Mouse (Mus musculus) hindbrain, embryonic 16.5 days (tissue): ENCODE data around the gene Pramef20. TPM values are rescaled to one million over a fixed set of nuclear protein-coding genes. Genes with fewer than 3 reads are reported as not detected.
"Not testable (repeated sequence)": the region's sequence is repeated elsewhere in the genome, so short reads cannot be mapped to it uniquely, and the experiment has no call there.

ENCODE experiments used
- ATAC-seq: fragments of 200-750 bp; cut with Nextera tagmentation; 2 replicates; pipeline ENCODE4 v1.8.0; 2017; ENCODE audit warnings: moderate TSS enrichment, moderate library complexity
- H3K27ac ChIP-seq: fragments of 300-500 bp; sonication (generic); 2 replicates; pipeline ENCODE4 v1.5.1; 2014; ENCODE audit warnings: low read depth, mild to moderate bottlenecking, control low read depth, low read length, moderate library complexity
- H3K27me3 ChIP-seq: fragments of 300-500 bp; sonication (generic); replicated peaks from 2 replicates; pipeline ENCODE4 v1.6.1; 2014; ENCODE audit warnings: low read length; ENCODE audit not compliant: control insufficient read depth, insufficient read depth
- H3K36me3 ChIP-seq: fragments of 300-500 bp; sonication (generic); 2 replicates; pipeline ENCODE4 v1.6.1; 2014; ENCODE audit warnings: mild to moderate bottlenecking, low read length, moderate library complexity, mixed read lengths; ENCODE audit not compliant: control insufficient read depth, insufficient read depth
- H3K4me1 ChIP-seq: fragments of 300-500 bp; sonication (generic); 2 replicates; pipeline ENCODE4 v1.6.1; 2014; ENCODE audit warnings: low read depth, low read length; ENCODE audit not compliant: control insufficient read depth, insufficient read depth
- H3K4me2 ChIP-seq: fragments of 300-500 bp; sonication (generic); 2 replicates; pipeline ENCODE4 v1.6.1; 2014; ENCODE audit warnings: mild to moderate bottlenecking, low read length, control low read depth, moderate library complexity
- H3K4me3 ChIP-seq: fragments of 300-500 bp; sonication (generic); 2 replicates; pipeline ENCODE4 v1.5.1; 2014; ENCODE audit warnings: mild to moderate bottlenecking, low read length, control low read depth, moderate library complexity
- H3K9ac ChIP-seq: fragments of 300-500 bp; sonication (generic); 2 replicates; pipeline ENCODE4 v1.6.1; 2014; ENCODE audit warnings: low read depth, mild to moderate bottlenecking, control low read depth, low read length, moderate library complexity
- H3K9me3 ChIP-seq: fragments of 300-500 bp; sonication (generic); 2 replicates; pipeline ENCODE4 v1.6.1; 2014; ENCODE audit warnings: mild to moderate bottlenecking, low read length, moderate library complexity; ENCODE audit not compliant: control insufficient read depth
- WGBS: fragments of 180-500 bp; shearing (Covaris S2); extraction: QIAGEN DNeasy Blood & Tissue Kit; methylation state at CpG from one replicate; pipeline ENCODE4 v1.1.7; 2014; 5-methylcytosine and 5-hydroxymethylcytosine counted together
- polyA plus RNA-seq: library from polyadenylated mRNA; unstranded; fragments of >200 nt; fragmentation: Nextera tagmentation; extraction: Ambion mirVana; gene quantifications from 2 replicates; pipeline ENCODE4 v1.2.1, GENCODE M21; 2015

Gene Pramef20
- not detected in 2 replicates for polyA plus RNA-seq

GRCm38 (mm10) chr4:144377911-144378310 is at the start of gene Pramef20:
Pramef20 (minus strand) TSS chr4:144377933.
- no peaks in the 10 kb centered on the region for H3K36me3 ChIP-seq
- H3K4me1 ChIP-seq: no peaks in the 10 kb centered on the region
- H3K4me2 ChIP-seq: no peak within 1 kb of the TSS
- peaks cover 12% of the 10 kb centered on the region for H3K9me3 ChIP-seq
- H3K27ac ChIP-seq: no peak within 1 kb of the TSS
- 52% methylated on average over 2 of the region's 2 CpGs for WGBS
- no peaks in the 10 kb centered on the region for H3K27me3 ChIP-seq
- no peak within 1 kb of the TSS for H3K9ac ChIP-seq
- ATAC-seq: no peak
- H3K4me3 ChIP-seq: no peak within 1 kb of the TSS

GRCm38 (mm10) chr4:144424590-144424989 is 46.9 kb upstream of the Pramef20 start:
- Histone ChIP-seq H3K4me2 (no peak overlapping the region), H3K4me3 (no peak overlapping the region), H3K9ac (no peak overlapping the region), H3K9me3 (peaks cover 20% of the 10 kb centered on the region), H3K27ac (no peak overlapping the region), H3K27me3 (no peaks in the 10 kb centered on the region), H3K36me3 (no peaks in the 10 kb centered on the region), H3K4me1 (no peaks in the 10 kb centered on the region)
- ATAC-seq: no peak
- WGBS: 81% methylated on average over 5 of the region's 5 CpGs

GRCm38 (mm10) chr4:144420644-144421043 is 42.9 kb upstream of the Pramef20 start:
- Histone ChIP-seq H3K36me3 (no peaks in the 10 kb centered on the region), H3K4me3 (no peak overlapping the region), H3K27me3 (no peaks in the 10 kb centered on the region), H3K9me3 (peaks cover 14% of the 10 kb centered on the region), H3K4me1 (no peaks in the 10 kb centered on the region), H3K4me2 (no peak overlapping the region), H3K27ac (no peak overlapping the region), H3K9ac (no peak overlapping the region)
- ATAC-seq: no peak

- no peaks in the 10 kb centered on the region for H3K36me3 ChIP-seq
- H3K27me3 ChIP-seq: no peaks in the 10 kb centered on the region
- no peak for ATAC-seq
- H3K4me1 ChIP-seq: no peaks in the 10 kb centered on the region
- H3K4me2 ChIP-seq: no peak within 1 kb of the TSS
- 85% methylated on average over 9 of the region's 9 CpGs for WGBS
- no peak within 1 kb of the TSS for H3K27ac ChIP-seq
- peaks cover 10% of the 10 kb centered on the region; the same call in 1 of the 2 replicates for H3K9me3 ChIP-seq
- H3K4me3 ChIP-seq: no peak within 1 kb of the TSS
- H3K9ac ChIP-seq: no peak within 1 kb of the TSS
Measured at GRCm38 (mm10) chr4:144408290-144408689, 30.6 kb upstream of the Pramef20 start, which contains the start of gene Pramef12. Pramef12 (minus strand) TSS chr4:144408464.

- no peaks in the 10 kb centered on the region for H3K27me3 ChIP-seq
- H3K9me3 ChIP-seq: peaks cover 10% of the 10 kb centered on the region; the same call in 1 of the 2 replicates
- no peaks in the 10 kb centered on the region for H3K36me3 ChIP-seq
- 77% methylated on average over 3 of the region's 3 CpGs for WGBS
- ATAC-seq: no peak
- H3K4me2 ChIP-seq: no peak overlapping the region
- H3K9ac ChIP-seq: no peak overlapping the region
- no peak overlapping the region for H3K4me3 ChIP-seq
- no peaks in the 10 kb centered on the region for H3K4me1 ChIP-seq
- no peak overlapping the region for H3K27ac ChIP-seq
Measured at GRCm38 (mm10) chr4:144406261-144406660, 28.5 kb upstream of the Pramef20 start.

- Histone ChIP-seq H3K4me3 (peak overlapping the region; percentile 14; the same call in 1 of the 2 replicates), H3K9ac (no peak overlapping the region), H3K27me3 (no peaks in the 10 kb centered on the region), H3K27ac (no peak overlapping the region), H3K9me3 (0 out of 2 replicates have a peak, but pooled peaks cover 8% of the 10 kb centered on the region), H3K36me3 (no peaks in the 10 kb centered on the region), H3K4me1 (no peaks in the 10 kb centered on the region), H3K4me2 (peak overlapping the region; percentile 45)
- 6% methylated on average over 17 of the region's 17 CpGs for WGBS
- 0 out of 2 replicates have a peak, but pooled peaks have one; percentile 14 for ATAC-seq
Measured at GRCm38 (mm10) chr4:144404456-144405086, 26.8 kb upstream of the Pramef20 start.

- Histone ChIP-seq H3K4me1 (no peaks in the 10 kb centered on the region), H3K9me3 (0 out of 2 replicates have a peak, but pooled peaks cover under 1% of the 10 kb centered on the region), H3K27ac (no peak overlapping the region), H3K36me3 (no peaks in the 10 kb centered on the region), H3K27me3 (no peaks in the 10 kb centered on the region), H3K4me2 (no peak overlapping the region), H3K4me3 (no peak overlapping the region), H3K9ac (no peak overlapping the region)
- ATAC-seq: no peak
- WGBS: 85% methylated on average over 4 of the region's 4 CpGs
Measured at GRCm38 (mm10) chr4:144402712-144403111, 25.0 kb upstream of the Pramef20 start.

- H3K4me3 ChIP-seq: no peak overlapping the region
- no peaks in the 10 kb centered on the region for H3K36me3 ChIP-seq
- H3K9ac ChIP-seq: no peak overlapping the region
- H3K4me1 ChIP-seq: no peaks in the 10 kb centered on the region
- peaks cover 22% of the 10 kb centered on the region for H3K9me3 ChIP-seq
- no peak for ATAC-seq
- WGBS: 40% methylated on average over 3 of the region's 3 CpGs
- H3K27ac ChIP-seq: no peak overlapping the region
- no peaks in the 10 kb centered on the region for H3K27me3 ChIP-seq
- no peak overlapping the region for H3K4me2 ChIP-seq
Measured at GRCm38 (mm10) chr4:144396316-144396715, 18.6 kb upstream of the Pramef20 start.

- not testable (repeated sequence) for H3K9me3 ChIP-seq, H3K4me1 ChIP-seq, H3K4me2 ChIP-seq, H3K4me3 ChIP-seq, H3K36me3 ChIP-seq, H3K9ac ChIP-seq, ATAC-seq, H3K27ac ChIP-seq, H3K27me3 ChIP-seq
- 93% methylated on average over 3 of the region's 3 CpGs for WGBS
Measured at GRCm38 (mm10) chr4:144357642-144358041, 20.1 kb downstream of the Pramef20 start, which contains the start of gene Gm13119. Gm13119 (plus strand) TSS chr4:144357942.
